Mouse (Mus musculus) stomach, postnatal 0 days (tissue): Measurements from ENCODE around the gene Fxn. TPM values are rescaled to one million over a fixed set of nuclear protein-coding genes. Genes with fewer than 3 reads are reported as not detected.

Experiments used
- ATAC-seq: fragments of 200-750 bp; cut with Nextera tagmentation; 2 replicates; pipeline ENCODE4 v1.8.0; 2017; ENCODE audit not compliant: low FRiP score, low TSS enrichment
- DNase-seq: peaks from one replicate; pipeline ENCODE4 v3.0.0-alpha.2; 2016; ENCODE audit warnings: low spot score
- H3K27ac ChIP-seq: fragments of 300-500 bp; sonication (generic); replicated peaks from 2 replicates; pipeline ENCODE4 v1.5.1; 2014; ENCODE audit warnings: mild to moderate bottlenecking, control low read depth
- H3K27me3 ChIP-seq: fragments of 300-500 bp; sonication (generic); 2 replicates; pipeline ENCODE4 v1.6.1; 2014; ENCODE audit warnings: low read length; ENCODE audit not compliant: control insufficient read depth, insufficient read depth
- H3K36me3 ChIP-seq: fragments of 300-500 bp; sonication (generic); 2 replicates; pipeline ENCODE4 v1.6.1; 2014; ENCODE audit warnings: low read length, mixed read lengths; ENCODE audit not compliant: control insufficient read depth, insufficient read depth
- H3K4me1 ChIP-seq: fragments of 300-500 bp; sonication (generic); replicated peaks from 2 replicates; pipeline ENCODE4 v1.6.1; 2014; ENCODE audit warnings: antibody characterized with exemption; ENCODE audit not compliant: control insufficient read depth, insufficient read depth
- H3K4me2 ChIP-seq: fragments of 300-500 bp; sonication (generic); replicated peaks from 2 replicates; pipeline ENCODE4 v1.6.1; 2014; ENCODE audit warnings: low read depth, mild to moderate bottlenecking, control low read depth, moderate library complexity
- H3K4me3 ChIP-seq: fragments of 300-500 bp; sonication (generic); 2 replicates; pipeline ENCODE4 v1.5.1; 2014; ENCODE audit warnings: low read depth, low read length, control low read depth
- H3K9ac ChIP-seq: fragments of 300-500 bp; sonication (generic); 2 replicates; pipeline ENCODE4 v1.6.1; 2014; ENCODE audit warnings: mild to moderate bottlenecking, low read length, control low read depth, mixed read lengths
- H3K9me3 ChIP-seq: fragments of 300-500 bp; sonication (generic); 2 replicates; pipeline ENCODE4 v1.6.1; 2016; ENCODE audit warnings: low read length; ENCODE audit not compliant: control insufficient read depth
- CTCF ChIP-seq: IDR thresholded peaks from 2 replicates; pipeline ENCODE4 v1.5.1; 2016; ENCODE audit warnings: antibody characterized with exemption, low read depth, mild to moderate bottlenecking, moderate library complexity
- EP300 ChIP-seq: optimal IDR thresholded peaks from 2 replicates; pipeline ENCODE3; 2016; ENCODE audit warnings: antibody characterized with exemption
- WGBS: fragments of 180-500 bp; shearing (Covaris S2); extraction: QIAGEN DNeasy Blood & Tissue Kit; methylation state at CpG from one replicate; pipeline ENCODE4 v1.1.7; 2014; 5-methylcytosine and 5-hydroxymethylcytosine counted together
- polyA plus RNA-seq: library from polyadenylated mRNA; unstranded; fragments of >200 nt; fragmentation: Nextera tagmentation; extraction: Ambion mirVana; gene quantifications from 2 replicates; pipeline ENCODE4 v1.2.1, GENCODE M21; 2015

Fxn gene
- polyA plus RNA-seq, 1 experiment from 2014 or later = 26.0 TPM

DNA sequence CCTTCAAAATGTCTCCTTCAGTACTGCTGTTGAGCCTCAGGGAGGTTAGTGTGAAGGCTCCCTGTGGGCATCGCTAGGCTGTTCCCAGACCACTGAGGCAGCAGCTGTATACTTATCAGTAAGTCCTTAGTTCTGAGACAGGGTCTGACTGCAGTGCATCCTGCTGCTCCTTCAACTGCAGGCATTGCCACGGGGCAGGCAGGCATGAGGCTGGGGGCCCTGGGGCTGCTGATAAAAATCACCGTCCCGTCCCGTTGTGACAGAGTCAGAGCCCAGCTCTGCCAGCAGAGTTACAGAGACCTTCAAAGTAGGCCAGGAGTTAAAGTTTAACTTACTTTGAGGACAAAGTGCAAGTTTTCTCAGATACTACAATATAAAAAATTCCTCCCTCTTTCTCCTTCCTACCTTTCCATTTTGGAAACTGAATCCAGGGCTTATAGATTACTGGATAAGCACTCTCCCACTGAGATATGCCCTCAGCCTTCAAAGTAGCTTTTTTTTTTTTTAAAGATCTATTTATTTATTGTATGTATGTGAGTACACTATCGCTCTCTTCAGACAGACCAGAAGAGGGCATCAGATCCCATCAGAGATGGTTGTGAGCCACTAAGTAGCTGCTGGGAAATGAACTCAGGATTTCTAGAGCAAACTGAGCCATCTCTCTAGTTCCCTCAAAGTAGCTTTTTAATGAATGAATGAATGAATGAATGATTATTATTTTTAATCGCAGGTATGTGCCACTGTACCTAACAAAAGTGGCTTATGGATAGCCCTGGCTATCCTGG, 14.2 kb downstream of the Fxn start:
- H3K4me3 ChIP-seq = no peak overlapping the region
- 0 out of 2 replicates have a peak, but pooled peaks cover 3% of the 10 kb centered on the region for H3K36me3 ChIP-seq
- 68% methylated on average over 7 of the region's 7 CpGs for WGBS
- H3K27ac ChIP-seq = peak overlapping the region; percentile 70
- H3K4me2 ChIP-seq = no peak overlapping the region; the same call in 1 of the 2 replicates
- TF ChIP-seq CTCF (peak; percentile 40; the same call in 1 of the 2 replicates), EP300 (no peak)
- no peaks in the 10 kb centered on the region for H3K9me3 ChIP-seq
- no peaks in the 10 kb centered on the region for H3K27me3 ChIP-seq
- DNase-seq (peak; percentile 48), ATAC-seq (peak; percentile 38; the same call in 1 of the 2 replicates)
- no peak overlapping the region for H3K9ac ChIP-seq
- no peaks in the 10 kb centered on the region for H3K4me1 ChIP-seq

DNA sequence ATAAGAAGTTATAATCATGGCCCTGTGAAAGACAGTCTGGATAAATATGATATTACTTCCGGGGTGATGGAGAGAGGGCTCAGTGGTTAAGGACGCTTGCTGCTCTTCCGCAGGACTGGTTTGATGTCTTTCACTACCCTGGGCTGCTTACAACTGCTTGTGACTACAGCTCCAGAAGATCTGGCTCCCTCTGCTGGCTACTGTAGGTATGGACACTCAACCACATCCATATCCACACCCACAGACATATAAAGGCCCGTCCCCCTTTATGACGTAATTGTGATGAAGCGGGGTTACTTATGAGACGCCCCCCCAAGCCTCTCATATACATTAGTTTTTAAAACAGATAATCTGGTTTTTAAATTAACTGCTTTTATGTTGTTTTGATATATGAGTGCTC, 15.4 kb downstream of the Fxn start:
- no peak overlapping the region for H3K4me2 ChIP-seq
- no peak overlapping the region for H3K4me3 ChIP-seq
- 0 out of 2 replicates have a peak, but pooled peaks cover 3% of the 10 kb centered on the region for H3K36me3 ChIP-seq
- peak; percentile 77 for ATAC-seq
- no peaks in the 10 kb centered on the region for H3K27me3 ChIP-seq
- peak; percentile 91 for TF ChIP-seq CTCF
- no peak for TF ChIP-seq EP300
- DNase-seq = peak; percentile 90
- H3K9me3 ChIP-seq = no peaks in the 10 kb centered on the region
- 39% methylated on average over 7 of the region's 7 CpGs for WGBS
- no peak overlapping the region for H3K9ac ChIP-seq
- H3K27ac ChIP-seq = no peak overlapping the region
- H3K4me1 ChIP-seq = no peaks in the 10 kb centered on the region

DNA sequence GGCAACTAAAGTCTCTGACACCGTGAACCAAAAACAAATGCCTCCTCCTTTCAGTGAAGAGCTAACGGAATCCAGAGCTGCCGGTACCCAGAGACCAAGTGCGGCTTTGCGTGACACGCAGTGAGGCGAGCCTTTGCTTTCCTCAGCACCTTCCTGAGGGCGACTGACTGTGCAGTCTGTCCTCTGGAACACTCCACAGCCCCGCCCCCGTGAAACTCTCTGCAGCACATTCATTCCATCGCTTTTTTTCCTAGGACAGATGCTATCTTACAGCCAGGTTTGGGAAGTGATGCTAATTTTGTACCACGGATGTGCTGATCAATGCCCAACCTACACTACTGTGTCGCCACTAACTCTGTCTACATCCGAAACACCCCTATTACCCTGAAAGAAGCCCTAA, 17.7 kb downstream of the Fxn start:
- H3K4me1 ChIP-seq = no peaks in the 10 kb centered on the region
- H3K36me3 ChIP-seq = 0 out of 2 replicates have a peak, but pooled peaks cover 3% of the 10 kb centered on the region
- no peaks in the 10 kb centered on the region for H3K9me3 ChIP-seq
- TF ChIP-seq EP300 = no peak
- no peak for TF ChIP-seq CTCF
- H3K4me3 ChIP-seq = no peak overlapping the region
- 95% methylated on average over 14 of the region's 14 CpGs for WGBS
- H3K4me2 ChIP-seq = no peak overlapping the region
- DNase-seq (no peak), ATAC-seq (no peak)
- H3K27me3 ChIP-seq = no peaks in the 10 kb centered on the region
- no peak overlapping the region for H3K9ac ChIP-seq
- no peak overlapping the region for H3K27ac ChIP-seq

DNA sequence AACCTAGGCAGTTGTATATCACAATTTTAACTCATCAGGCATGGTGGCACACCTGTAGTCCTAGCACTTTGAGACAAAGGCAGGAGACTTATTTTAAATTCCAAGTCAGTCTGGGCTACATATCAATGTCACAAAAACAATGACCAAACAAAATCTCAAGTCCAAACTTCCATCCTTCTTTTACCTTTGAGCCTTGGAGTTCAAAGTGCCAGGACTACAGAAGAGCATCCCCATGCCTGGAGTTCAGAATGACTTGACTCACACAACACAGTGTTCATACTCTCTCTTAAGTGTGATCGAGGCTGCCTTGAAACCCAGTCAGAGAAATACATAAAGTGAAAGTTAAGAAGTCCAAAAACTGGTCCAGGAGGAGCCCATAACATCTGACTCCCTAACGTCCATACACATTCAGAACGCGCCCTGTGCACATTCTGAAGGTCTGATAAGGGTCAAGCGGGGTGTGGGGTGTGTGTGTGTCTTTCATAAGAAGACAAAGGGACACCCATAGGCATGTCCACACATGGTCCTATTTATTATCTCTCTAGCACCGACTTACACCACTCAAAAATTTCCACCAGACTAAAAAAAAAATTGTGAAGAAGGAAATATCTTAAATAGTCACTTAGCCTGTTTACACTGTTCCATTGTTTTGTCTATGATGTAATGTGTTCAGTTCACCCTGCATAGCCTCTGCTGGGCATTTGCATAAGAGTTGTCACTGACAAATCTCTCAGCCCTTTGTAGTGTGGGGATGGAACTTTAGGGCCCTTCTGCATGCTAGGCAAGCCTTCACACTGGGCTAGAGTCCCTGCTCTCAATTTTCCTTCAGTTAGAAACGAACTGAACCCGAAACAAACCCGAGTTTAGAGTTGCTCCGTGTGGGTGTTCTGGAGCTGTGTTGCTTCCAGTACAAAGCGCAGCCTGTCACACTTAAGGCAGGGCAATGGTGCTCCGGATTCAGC, 20.7 kb downstream of the Fxn start:
- 0 out of 2 replicates have a peak, but pooled peaks cover 3% of the 10 kb centered on the region for H3K36me3 ChIP-seq
- H3K27me3 ChIP-seq = no peaks in the 10 kb centered on the region
- H3K4me3 ChIP-seq = no peak overlapping the region
- DNase-seq (peak; percentile 33), ATAC-seq (peak; percentile 62; the same call in 1 of the 2 replicates)
- no peaks in the 10 kb centered on the region for H3K9me3 ChIP-seq
- 60% methylated on average over 12 of the region's 12 CpGs for WGBS
- H3K9ac ChIP-seq = no peak overlapping the region
- H3K4me2 ChIP-seq = no peak overlapping the region
- no peak overlapping the region for H3K27ac ChIP-seq
- H3K4me1 ChIP-seq = no peaks in the 10 kb centered on the region
- no peak for TF ChIP-seq CTCF
- TF ChIP-seq EP300 = no peak

DNA sequence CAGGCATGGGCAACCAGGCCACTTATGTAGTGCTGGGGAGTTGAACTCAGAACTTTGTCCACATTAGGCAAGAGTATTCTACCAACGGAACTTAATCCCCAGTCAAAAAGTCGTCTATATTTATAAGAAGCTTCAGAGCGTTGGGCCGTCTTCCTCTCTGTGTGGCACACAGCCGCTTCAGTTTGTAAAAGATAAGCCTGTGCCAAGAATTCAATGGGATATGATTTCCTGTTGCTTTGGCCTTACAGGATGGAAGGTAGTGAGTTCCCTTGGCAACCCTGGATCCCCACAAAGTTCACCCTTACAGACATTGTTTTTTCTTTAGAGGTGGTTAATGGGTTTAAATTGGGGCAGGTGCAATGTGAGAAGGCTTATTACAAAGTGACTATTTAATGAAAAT, 22.0 kb downstream of the Fxn start:
- WGBS = 43% methylated on average over 5 of the region's 5 CpGs
- Histone ChIP-seq H3K36me3 (no peaks in the 10 kb centered on the region), H3K27ac (no peak overlapping the region), H3K9ac (no peak overlapping the region), H3K4me2 (no peak overlapping the region), H3K27me3 (no peaks in the 10 kb centered on the region), H3K9me3 (no peaks in the 10 kb centered on the region), H3K4me3 (no peak overlapping the region), H3K4me1 (no peaks in the 10 kb centered on the region)
- DNase-seq (no peak), ATAC-seq (peak; percentile 61; the same call in 1 of the 2 replicates)
- no peak for TF ChIP-seq EP300
- TF ChIP-seq CTCF = no peak
